Mouse (Mus musculus) Patski (cell line): ENCODE measurements around the gene Col11a1. TPM values are rescaled to one million over a fixed set of nuclear protein-coding genes. Genes with fewer than 3 reads are reported as not detected.
A peak's percentile ranks its signal among the peaks of the same experiment; 100 is the strongest.

Source experiments
- ATAC-seq: fragments of 100-300 bp; one replicate; pipeline ENCODE4 v1.8.0; 2021
- CTCF ChIA-PET: fragments of 350-600 bp; sonication (Branson Sonifier 250); formaldehyde crosslinking; loops from one replicate; lab custom pipeline; 2022; ENCODE audit warnings: inconsistent platforms; lab: Charles Lee
- POLR2A ChIA-PET: fragments of 350-600 bp; sonication (Branson Sonifier 250); formaldehyde crosslinking; loops from one replicate; lab custom pipeline; 2022; ENCODE audit warnings: antibody characterized with exemption, inconsistent platforms; lab: Charles Lee
- DNase-seq: peaks from one replicate; pipeline ENCODE4 v3.0.0-alpha.2; 2011; ENCODE audit warnings: low read depth, low spot score
- H3K27me3 ChIP-seq: fragments of 371-371 bp; one replicate; pipeline ENCODE4 v1.5.1; 2021
- CTCF ChIP-seq: fragments of 100-300 bp; IDR thresholded peaks from one replicate; pipeline ENCODE4 v1.5.1; 2021
- in situ Hi-C: fragments of 300-500 bp; cut with MboI; formaldehyde crosslinking; loops from 3 replicates; pipeline ENCODE4 v1.11.1; 2018; ENCODE audit warnings: low pct_unique_long_range_greater_than_20kb, mixed read lengths
- polyA plus RNA-seq: library from polyadenylated mRNA; unstranded; gene quantifications from one replicate; pipeline ENCODE4 v1.2.3, GENCODE M21; 2021

Col11a1 gene
- polyA plus RNA-seq, 1 experiment from 2014 or later = 0.01 TPM

DNA sequence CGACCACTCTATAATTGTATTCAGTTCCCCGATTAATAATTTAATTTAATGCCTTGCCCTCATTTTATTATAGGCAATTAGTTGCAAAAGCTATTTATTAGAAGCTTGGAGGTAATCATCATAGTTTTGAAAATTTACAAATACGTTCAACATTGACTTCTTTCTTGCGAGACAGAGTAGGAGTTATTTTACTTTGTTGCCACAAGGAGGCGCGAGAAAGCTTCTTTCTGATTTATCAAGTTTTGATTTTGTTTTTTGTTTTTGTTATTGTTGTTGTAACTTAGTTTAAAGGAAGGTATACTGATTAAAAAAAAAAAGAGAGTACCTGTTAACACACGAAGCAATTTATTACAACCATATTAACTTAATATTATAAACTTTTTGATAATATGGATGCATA, 76.8 kb downstream of the Col11a1 start:
- TF ChIP-seq CTCF = no peak
- in situ Hi-C loops = no loop called here
- ATAC-seq (no peak), DNase-seq (no peak)
- H3K27me3 ChIP-seq = peaks cover 4% of the 10 kb centered on the region
- ChIA-PET POLR2A (interaction anchor here (0.8 kb wide), 1 partner anchor 474 kb away, joined by 7 read pairs; no protein-coding TSS in a partner anchor), CTCF (no interaction called here)

DNA sequence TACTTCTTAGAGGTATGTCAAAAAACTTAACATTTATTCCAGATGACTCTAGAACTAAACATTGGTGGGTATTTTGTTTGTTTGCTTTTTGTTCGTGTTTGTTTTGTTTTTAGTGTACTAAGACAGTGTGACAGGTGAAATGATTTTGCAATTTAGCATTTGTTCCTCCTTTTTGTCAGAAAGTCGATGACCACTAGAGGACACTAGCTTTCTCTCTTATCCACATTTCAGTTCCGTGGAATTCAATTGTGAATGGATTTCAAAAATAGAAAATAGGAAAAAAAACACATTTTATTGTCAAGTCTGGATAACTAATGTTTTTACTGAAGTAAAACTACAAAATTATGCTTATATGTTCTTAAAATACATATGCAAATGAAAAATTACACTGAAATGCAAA, 116.8 kb downstream of the Col11a1 start:
- POLR2A ChIA-PET = no interaction called here
- in situ Hi-C loops = no loop called here
- CTCF ChIA-PET = no interaction called here
- TF ChIP-seq CTCF = peak; percentile 38
- ATAC-seq = no peak
- no peak for DNase-seq
- peaks cover 5% of the 10 kb centered on the region for H3K27me3 ChIP-seq

DNA sequence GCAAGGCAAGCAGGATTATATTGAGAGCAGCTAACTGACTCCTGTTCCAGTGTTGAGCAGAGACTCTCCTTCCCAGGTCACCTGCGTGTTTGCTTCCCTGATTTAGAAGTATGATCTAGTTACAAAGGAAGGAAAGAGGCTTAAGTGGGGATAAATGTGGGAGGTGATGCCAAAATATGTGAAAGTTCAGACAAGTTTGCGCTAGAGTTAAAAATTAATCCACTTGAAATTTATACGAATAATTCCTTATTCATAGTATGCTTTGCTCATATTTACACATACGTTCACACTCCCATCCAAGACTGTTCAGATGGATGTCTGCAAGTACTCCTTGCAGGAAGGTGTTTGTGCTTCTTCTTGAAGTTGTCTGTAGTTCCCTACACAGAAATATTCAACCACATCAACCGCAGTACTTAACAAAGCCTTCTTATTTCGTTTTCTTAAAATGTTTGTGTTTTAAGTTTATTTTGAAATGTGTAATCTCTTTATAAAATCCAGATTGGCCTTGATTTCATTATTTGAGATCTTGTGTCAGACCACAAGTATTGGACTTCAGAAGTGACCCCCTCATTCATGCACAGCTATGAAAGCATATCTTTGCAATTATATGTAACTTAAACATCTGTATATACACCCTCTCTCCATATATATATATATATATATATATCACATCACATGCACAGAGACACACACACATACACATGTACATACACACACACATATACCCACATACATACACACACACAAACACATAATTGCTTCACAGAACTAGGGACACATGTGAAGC, 167.8 kb downstream of the Col11a1 start:
- in situ Hi-C loops = no loop called here
- H3K27me3 ChIP-seq = no peaks in the 10 kb centered on the region
- ChIA-PET POLR2A (interaction anchor here (0.6 kb wide), 1 partner anchor 54 kb away, joined by 3 read pairs; no protein-coding TSS in a partner anchor), CTCF (no interaction called here)
- no peak for TF ChIP-seq CTCF
- ATAC-seq = no peak
- no peak for DNase-seq

DNA sequence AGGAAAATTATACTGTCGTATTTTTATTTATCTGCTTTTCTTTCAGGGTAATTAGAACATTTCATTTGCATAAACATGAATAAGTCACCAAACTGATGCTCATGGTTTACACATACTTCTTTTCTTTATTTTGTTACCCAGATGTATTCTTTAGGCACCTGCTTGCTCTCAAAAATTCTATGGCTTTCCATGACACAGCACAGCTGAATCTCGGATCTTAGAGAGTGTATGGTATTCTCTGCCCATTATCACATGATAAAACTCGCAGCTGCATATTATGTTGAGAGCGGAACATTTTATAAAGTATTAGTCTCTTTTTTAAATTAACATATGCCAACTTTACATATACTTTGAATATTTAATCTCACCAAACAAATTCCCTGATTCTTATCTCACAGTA, 181.9 kb downstream of the Col11a1 start:
- DNase-seq = no peak
- no peak for TF ChIP-seq CTCF
- no peak for ATAC-seq
- in situ Hi-C loops = no loop called here
- peaks cover 4% of the 10 kb centered on the region for H3K27me3 ChIP-seq
- POLR2A ChIA-PET = no interaction called here
- CTCF ChIA-PET = no interaction called here

DNA sequence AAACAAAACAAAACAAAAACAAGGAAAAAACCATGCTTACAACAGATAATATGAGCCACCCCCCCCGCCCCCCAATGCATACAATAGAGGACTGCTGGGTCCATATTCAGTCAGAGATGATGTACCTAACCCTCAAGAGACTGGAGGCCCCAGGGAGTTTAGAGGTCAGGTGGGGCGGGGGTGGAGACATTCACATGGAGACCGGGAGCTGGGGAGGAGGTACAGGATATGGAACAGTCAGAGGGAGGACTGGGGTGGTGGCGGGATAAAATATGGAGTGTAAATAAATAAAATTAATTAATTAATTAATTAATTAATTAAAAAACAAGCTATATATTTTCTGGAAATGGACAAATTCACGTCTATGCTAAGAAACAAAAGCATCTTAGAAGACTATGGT, 185.8 kb downstream of the Col11a1 start:
- peaks cover 10% of the 10 kb centered on the region for H3K27me3 ChIP-seq
- in situ Hi-C loops = no loop called here
- ATAC-seq (no peak), DNase-seq (no peak)
- ChIA-PET POLR2A (no interaction called here), CTCF (no interaction called here)
- TF ChIP-seq CTCF = no peak

DNA sequence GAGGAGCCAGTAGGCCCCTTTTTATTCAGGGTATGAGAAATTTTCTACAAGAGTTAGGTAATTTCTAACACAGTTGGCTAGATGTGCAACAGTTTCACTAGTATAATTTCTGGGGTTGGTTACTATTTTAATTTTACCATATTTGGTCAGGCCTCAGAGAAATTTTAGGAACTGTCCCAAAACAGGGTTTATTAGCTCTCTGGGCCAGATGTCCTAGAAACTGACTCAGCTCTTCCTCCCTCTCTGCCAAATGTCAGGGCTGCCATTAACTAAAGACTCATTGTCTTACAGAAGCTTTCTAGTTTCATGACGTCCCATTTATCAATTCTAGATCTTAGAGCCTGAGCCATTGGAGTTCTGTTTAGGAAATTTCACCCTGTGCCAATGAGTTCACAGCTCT, 199.2 kb downstream of the Col11a1 start:
- ChIA-PET CTCF (no interaction called here), POLR2A (no interaction called here)
- in situ Hi-C loops = no loop called here
- H3K27me3 ChIP-seq = no peaks in the 10 kb centered on the region
- TF ChIP-seq CTCF = no peak
- no peak for ATAC-seq
- DNase-seq = no peak
